Mouse (Mus musculus) hindlimb bud, embryonic 11.5 days (tissue): ENCODE measurements around the gene Szrd1.
"Not testable (repeated sequence)": the region's sequence is repeated elsewhere in the genome, so short reads cannot be mapped to it uniquely, and the experiment has no call there.

Source experiments
- DNase-seq: peaks from one replicate; pipeline ENCODE4 v3.0.0-alpha.2; 2012; ENCODE audit warnings: low read depth, low spot score; ENCODE audit errors: extremely low spot score

Szrd1 gene

DNA sequence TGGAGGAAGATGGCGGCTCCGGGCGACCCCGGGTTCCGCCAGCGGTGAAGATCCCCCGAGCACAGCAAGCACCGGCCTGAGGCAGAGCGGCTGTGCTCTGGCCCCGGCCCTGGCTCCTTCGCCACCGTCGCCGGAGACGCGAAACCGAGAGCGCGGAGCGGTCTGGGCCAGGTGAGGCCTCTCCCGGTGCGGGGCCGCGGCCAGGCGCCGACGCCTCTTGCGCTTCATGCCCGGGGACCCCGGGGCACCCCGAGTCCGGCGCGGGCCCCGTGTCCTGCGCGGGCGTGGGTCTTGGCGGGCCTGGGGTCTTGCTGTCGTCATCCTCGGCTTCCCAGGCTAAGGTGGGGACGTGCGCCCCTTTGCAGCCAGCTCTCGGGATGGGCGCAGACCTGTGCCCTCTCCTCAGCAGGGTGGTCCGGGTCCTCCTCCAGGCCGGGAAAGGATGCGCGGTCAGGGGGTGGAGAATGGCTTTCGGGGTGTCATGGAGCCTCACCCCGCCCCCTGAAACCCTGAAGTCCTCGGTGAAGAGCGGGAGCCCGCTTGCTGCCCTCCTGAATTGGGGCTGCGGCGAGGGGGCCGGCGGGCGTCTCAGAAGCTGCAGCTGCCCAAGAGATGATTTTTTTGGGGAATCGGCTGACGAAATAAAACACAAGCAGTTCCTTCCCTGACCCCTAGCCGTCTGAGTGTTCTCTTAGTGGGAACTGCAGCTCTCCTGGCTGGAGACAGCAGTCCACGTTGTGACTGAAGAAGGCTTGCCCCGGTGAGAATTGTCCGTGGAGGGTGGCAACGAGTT is 8.6 kb upstream of the Szrd1 start:
- no peak for DNase-seq

DNA sequence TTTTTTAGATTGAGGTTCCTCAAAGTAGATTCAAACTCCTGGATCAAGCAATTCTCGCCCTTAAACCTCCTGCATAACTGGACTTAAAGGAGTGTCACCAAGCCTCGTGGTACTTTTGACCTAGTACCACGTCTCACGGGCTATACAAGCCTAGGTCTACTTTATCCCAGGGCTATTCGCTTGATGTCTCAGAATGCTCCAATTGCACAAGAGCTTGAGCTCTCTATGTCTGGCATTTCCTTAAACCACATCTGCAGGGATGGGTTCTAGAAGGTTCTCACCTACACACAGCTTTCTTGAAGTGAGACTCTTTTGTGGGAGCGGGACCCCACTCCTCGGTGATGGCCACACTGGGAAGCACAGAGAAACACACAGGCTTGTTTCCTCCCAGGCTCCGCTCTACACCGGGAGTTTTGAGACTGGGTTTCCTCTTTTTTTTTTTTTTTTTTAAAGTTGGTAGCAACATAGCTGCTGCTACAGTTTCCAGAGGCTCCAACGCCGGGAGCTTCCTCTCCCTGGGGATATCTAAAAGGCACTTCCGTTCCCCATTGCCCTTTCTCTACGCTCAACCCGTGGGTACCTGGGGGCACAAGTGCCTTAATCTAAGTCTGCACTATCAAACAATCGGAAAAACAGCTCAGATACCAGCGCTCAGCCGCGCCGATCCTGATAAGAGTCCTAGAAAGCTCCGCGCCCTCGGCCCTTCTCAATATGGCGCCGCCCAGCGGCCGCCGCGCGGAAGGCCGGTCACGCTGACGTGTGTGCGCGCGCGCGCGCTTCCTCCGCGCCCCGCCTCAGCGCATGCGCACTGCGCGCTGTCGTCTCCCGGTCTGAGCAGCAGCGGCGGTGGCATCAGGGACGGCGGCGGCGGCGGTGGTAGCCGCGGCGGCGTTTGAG is 7.8 kb upstream of the Szrd1 start, which contains the start of gene Fbxo42:
TSS of gene Fbxo42 (plus strand) at position 802 of the 897 bp plus-strand sequence.
- peak; percentile 60 for DNase-seq

DNA sequence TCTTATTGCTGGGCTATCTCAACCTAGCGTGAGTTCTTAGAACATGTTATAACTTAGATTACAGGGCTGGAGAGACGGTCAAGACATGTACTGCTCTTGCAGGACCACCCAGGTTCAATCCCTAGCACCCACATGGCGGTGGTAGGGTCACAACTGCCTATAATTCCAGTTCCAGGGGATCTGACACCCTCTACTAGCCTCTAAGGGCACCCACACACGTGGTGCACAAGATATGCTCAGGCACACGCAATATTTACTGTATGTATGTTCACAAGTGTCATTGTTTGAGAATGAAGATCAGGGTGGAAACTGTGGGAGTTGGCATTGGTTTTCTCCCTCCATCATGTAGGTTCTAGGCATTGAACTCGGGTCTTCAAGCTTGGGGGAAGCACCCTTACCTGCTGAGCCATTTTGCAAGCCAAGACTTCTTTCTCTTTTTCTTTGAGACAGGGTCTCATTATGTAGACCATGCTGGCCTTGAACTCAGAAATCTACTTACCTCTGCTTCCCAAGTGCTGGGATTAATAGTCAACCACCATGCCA is 7.0 kb upstream of the Szrd1 start:
- DNase-seq: no peak

DNA sequence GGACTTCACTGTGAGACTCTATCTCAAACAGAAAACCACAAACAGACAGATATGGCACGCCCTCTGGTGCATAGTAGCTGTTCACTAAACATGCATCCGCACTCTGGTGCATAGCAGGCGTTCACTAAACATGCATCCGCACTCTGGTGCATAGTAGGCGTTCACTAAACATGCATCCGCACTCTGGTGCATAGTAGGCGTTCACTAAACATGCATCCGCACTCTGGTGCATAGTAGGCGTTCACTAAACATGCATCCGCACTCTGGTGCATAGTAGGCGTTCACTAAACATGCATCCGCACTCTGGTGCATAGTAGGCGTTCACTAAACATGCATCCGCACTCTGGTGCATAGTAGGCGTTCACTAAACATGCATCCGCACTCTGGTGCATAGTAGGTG is 5.5 kb upstream of the Szrd1 start:
- DNase-seq: not testable (repeated sequence)

DNA sequence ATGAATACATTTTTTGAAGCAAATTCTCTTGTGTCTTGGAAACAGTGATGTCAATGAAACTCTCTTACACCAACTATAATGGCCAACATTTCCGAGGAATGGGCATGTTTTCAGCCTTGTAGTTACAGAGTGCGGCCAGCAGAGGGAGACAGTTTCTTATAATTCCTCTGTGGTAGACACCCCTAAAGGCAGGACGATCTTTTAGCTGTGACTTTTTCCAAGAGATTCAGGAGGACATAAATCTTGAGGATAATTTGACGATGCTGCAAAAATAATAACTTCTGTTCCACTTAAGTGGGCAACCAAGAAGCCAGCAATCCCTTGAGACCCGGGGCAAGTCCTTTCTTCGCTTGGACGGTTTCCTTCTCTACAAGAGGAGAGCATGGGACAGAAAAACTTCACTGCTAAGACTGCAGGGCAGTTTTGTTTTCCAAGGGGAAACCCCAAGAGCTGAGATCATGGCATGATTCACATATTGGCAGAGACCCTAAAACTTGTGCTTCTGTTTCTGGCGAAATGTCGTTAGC is 2.8 kb upstream of the Szrd1 start:
- no peak for DNase-seq

DNA sequence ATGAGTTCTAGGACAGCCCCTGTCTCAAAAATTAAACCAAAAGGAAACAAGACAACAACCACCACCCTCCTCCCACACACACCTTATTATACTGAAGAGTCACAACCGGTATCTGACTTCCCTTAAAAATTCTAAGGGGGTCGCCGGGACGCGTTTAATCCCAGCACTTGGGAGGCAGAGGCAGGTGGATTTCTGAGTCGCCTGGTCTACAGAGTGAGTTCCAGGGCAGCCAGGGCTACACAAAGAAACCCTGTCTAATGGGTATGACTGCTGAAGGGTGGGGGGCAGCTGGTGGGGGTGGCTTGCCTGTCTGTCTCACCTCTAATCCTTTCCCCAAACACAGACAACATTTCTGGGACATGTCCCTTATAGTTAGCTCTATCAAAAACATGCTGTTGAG is 1.4 kb upstream of the Szrd1 start:
- DNase-seq: no peak

DNA sequence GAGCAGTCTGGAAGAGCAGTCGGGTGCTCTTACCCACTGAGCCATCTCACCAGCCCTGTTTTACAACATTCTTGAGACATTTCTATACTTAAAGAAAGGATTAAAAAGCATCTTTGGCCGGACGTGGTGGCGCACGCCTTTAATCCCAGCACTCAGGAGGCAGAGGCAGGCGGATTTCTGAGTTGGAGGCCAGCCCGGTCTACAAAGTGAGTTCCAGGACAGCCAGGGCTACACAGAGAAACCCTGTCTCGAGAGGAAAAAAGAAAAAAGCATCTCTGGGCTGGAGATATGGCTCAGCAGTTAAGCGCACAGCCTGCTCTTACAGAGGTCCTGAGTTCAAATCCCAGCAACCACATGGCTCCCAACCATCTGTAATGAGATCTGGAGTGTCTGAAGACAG is 779 bp upstream of the Szrd1 start:
- not testable (repeated sequence) for DNase-seq

DNA sequence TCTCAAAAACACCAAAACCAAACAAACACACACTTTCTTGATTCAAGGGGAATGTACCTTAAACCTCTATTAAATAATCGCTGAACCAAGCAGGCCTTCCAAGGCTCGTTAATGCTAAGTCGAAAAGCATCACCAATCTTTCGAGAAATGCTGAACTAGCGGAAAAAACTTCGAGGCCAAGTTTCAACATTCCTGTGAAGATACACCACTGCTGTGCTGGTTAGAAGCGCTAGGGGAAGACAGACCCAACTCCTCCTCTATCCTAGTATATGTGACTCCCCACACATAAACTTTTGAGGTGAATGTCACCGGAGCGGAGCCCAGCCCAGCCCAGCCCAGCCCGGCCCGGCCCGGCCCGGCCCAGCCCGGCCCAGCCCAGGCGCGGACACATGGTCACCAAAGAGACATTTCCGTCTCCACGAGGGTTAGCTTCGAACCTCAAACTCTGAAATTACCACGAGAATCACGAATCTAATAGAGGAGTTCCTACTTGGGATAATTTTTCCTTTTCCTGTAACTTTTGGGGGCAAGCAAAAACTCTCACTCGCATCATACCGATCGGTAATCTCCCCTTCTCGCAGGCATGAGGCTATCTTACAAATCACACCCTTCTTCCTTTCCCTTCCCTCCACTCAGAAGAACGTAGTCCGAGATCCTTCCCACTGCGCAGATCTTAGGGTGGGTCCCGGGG is 1.0 kb downstream of the Szrd1 start:
- no peak for DNase-seq

DNA sequence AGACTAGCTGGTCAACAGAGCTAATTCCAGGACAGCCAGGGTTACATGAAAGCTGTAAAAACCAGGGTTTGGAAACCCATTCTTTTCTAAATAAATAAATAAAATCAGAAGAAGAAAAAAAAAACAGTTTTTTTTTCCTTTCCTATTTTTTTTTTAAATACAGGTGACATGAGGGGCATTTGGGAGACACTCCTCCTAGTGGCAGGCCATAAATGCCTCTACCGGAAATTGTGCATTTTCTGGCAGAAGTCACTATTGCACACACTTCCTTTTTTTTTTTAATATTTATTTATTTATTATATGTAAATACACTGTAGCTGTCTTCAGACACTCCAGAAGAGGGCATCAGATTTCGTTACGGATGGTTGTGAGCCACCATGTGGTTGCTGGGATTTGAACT is 1.8 kb downstream of the Szrd1 start:
- not testable (repeated sequence) for DNase-seq

DNA sequence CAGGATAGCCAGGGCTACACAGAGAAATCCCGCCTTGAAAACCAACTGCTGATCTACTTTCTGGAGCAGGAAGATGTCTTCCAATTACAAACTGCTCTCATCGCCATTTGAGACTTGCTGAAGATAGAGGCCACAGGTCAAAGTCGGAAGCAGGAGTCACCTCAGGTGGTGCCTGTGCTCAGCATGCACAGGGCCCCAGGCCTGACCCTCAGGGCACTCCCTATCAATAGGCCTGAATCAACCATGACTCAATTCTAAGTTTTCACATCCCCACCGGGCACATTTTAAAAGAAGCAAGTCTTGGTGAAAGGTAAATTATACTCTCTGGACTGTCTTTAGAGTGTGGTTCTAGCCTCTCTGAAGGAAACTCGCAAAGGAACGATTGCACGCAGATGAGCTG is 3.4 kb downstream of the Szrd1 start:
- DNase-seq: no peak

DNA sequence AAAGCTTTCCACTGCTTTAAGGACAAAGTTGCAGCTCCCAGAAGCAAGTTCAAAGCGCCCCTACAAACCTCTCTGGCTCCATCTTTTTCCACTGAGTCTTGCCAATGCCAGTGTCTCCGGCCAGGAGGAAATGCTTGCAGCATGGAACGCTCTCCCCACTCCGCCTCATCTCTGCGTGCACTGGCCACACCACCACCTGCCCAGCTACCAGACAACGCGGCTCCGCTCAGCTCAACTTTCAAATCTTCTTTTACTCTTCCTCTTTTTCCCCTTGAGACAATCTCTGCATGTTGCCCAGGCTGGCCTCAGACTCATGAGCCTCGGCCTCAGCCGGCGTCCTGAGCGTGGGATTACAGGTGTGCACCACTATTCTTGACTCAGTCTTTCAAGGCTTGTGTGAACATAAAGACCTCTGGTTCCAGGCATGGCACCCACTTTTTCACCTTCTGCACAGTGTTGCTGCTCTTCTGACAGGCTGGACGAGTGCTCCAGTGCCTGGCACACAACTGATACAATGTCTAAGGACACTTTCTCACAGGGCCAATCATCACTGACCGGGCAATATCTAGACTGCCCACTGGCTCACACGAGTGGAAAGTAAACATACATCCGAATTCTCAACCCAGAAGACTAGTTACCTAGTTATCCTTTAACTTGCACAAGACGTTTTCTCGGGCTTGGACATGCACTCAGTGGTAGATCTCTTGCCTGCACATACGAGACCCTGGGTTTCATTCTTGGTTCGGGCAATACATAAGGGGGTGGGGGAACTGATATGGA is 4.6 kb downstream of the Szrd1 start:
- no peak for DNase-seq

DNA sequence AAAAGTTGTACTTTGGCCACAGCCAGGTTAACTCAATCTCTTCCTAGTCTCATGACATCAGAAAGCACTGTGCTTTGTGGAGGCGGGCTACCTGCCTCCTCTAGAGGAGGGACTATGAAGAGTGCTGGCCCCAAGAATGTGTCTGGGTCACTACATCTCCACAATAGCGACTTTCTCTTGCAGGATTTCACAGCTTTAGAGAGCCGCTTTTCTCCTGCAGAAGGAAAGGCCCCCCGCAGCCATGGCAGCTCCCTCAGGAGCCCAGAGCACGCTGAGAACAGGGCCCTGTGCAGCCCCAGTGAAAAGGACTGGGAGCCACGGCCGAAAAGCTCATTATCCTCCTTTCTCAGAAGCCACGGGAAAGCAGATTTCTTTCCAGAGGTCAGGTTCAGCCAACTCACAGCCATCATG is 5.5 kb downstream of the Szrd1 start:
- no peak for DNase-seq

DNA sequence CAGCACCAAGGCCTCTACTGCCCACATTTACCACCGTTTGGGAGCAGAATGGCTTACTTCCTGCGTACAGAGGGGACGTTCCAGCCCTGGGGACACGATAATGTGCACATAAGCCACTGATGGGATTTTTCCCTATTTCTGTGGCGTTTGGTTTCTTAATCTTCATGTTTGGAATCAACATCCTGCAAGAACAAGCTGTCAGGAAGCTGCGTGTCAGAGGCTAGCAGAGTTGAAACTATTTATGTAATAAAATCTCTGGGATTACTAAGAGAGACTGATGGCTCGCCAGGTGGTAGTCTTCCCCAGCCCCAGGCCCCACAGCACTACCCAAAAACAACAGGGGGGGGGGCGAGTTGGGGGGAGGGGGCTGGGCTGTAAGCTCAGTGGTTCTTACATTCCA is 6.3 kb downstream of the Szrd1 start:
- DNase-seq: no peak

DNA sequence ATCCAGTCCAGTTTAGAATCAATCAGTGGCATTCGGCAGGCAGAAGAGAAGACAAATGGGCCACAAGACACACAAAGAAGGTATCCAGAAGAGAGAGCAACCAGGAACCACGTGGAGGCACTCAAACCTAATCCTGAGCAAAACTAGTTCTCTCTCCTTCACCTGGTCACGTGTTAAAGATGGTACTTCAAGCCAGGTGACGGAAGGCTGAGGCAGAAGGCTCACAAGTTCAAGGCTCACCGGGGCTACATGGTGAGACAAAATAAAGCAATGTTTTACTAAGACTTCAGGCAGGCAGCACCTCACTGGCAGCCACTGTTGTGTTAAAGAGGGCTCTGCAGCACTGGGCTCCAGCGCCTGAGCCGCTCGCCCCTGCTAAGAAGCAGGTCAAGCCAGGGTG is 7.4 kb downstream of the Szrd1 start:
- DNase-seq: no peak

DNA sequence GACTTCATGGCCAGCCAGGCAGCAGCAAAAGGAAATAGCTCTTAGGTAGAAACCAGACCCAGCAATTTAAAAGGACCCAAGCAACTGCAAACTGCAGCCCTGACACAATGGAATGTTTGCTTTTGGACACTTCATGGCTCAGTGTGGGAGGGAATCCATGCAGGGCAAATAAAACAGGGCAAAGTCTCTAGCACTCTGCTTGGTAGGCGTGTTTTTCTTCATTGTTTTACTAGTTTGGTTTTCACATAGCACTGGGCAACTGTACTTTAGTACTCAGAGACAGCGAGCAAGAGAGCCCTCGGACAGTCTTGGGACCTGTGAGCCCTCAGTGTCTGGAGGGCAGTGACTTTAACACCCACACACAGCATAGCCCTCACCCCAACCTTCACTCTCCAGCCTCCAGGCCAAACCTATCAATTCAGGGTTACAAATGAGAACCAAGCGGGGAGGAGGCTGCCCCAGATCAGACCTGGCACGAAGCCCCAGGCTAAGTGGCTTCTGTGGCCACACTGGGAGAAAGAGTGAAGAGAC is 8.0 kb downstream of the Szrd1 start:
- no peak for DNase-seq

DNA sequence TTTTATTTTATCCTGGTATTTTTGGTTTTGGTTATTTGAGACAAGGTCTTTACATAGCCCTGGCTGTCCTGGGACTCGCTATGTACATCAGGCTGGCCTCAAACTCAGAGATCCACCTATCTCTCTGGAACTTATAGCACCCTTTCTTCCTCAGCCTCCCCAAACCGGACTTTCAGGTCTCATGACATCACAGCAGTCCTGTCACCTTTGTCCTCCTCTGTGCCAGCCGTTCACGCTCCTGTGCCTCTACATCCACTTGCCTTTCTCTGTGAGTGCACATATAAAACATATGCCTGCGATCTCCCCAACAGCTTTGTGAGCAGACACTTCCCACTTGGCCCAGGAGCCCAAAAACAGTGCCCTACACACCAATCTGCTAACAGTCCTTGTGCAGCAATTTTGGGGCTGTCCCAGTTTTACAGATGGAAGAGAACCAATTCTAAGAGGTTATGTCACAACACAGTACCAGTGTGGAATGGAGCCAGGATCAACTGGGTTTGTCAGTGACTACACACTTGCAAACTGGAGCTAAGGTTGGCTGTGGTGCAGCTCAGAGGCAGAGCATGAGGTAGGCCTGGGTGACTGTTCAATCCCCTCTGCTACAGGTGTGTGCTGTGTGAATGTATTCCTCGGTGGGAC is 8.8 kb downstream of the Szrd1 start:
- no peak for DNase-seq

DNA sequence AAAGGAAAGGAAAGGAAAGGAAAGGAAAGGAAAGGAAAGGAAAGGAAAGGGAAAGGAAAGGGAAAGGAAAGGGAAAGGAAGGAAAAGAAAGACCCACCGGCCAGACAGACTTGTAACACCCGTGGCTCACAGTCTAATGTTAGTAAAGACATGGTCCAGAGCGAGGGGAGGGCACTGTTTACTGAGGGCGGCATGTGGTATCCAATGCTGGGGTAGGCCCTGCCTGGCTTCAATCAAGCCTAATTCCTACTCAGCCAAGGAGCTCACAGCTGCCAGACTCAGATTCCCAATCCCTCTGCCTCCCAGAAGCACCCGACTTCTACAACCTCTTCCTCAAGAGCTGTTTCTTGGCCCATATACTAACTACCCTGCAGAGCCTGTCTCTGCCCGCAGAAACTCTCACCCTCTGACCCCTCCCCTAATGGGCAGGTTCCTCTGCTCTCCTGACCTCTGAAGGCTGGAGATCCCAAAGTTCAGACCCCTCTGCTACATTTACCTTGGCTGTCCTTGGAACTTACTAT is 10.3 kb downstream of the Szrd1 start:
- no peak for DNase-seq

DNA sequence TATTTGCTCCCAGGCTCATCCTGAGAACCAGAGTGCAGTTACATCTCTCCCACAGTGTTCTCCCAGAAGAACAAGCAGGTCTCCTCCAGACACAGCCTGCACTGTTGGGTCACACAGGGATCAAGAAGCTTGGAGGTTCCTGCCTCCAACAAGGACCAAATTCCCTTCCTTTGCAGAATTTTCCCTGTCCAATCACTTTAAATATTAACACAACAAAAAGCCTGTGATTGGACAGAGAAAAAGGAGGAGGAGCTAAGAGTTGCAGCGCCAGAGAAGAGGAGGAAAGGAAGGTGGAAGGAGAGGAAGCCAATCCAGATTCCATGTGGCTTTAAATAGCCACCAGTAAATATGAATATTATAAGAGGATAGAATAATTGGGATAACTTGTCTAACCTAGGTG is 16.5 kb downstream of the Szrd1 start:
- no peak for DNase-seq

DNA sequence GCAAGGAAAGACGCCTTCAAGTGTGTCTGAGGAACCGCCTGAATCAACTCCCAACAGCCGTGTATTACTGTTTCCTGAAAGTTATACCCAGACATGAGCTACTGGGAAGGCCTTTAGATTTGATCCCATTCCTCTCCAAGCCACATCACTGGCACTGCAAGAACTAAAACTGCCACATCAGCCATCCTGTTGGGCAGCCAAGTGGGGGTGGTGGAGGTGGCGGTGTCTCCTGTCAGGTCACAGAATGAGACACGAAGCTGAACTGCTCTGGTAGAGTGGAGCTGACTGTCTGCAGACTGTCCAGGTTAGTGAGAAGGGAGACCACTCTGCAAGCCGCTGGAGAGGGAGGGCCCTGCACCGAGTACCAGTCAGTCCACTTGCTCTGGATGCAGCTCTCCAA is 16.9 kb downstream of the Szrd1 start:
- no peak for DNase-seq
